Mouse (Mus musculus) heart, embryonic 15.5 days (tissue): ENCODE measurements around the gene Hoxb7. TPM values are rescaled to one million over a fixed set of nuclear protein-coding genes. Genes with fewer than 3 reads are reported as not detected.

Experiments
- ATAC-seq: fragments of 200-750 bp; cut with Nextera tagmentation; replicated peaks from 2 replicates; pipeline ENCODE4 v1.8.0; 2017; ENCODE audit warnings: low read depth, moderate TSS enrichment; ENCODE audit not compliant: insufficient number of reproducible peaks, insufficient read depth, low FRiP score
- H3K27ac ChIP-seq: fragments of 300-500 bp; sonication (generic); 2 replicates; pipeline ENCODE4 v1.5.1; 2015; ENCODE audit warnings: mild to moderate bottlenecking, inconsistent platforms
- H3K27me3 ChIP-seq: fragments of 300-500 bp; sonication (generic); 2 replicates; pipeline ENCODE4 v1.6.1; 2015; ENCODE audit warnings: inconsistent platforms
- H3K36me3 ChIP-seq: fragments of 300-500 bp; sonication (generic); 2 replicates; pipeline ENCODE4 v1.6.1; 2015; ENCODE audit warnings: mild to moderate bottlenecking, inconsistent platforms
- H3K4me1 ChIP-seq: fragments of 300-500 bp; sonication (generic); replicated peaks from 2 replicates; pipeline ENCODE4 v1.6.1; 2015; ENCODE audit warnings: inconsistent platforms
- H3K4me2 ChIP-seq: fragments of 300-500 bp; sonication (generic); 2 replicates; pipeline ENCODE4 v1.6.1; 2015; ENCODE audit warnings: inconsistent platforms, mild to moderate bottlenecking, moderate library complexity
- H3K4me3 ChIP-seq: fragments of 300-500 bp; sonication (generic); 2 replicates; pipeline ENCODE4 v1.5.1; 2015; ENCODE audit warnings: mild to moderate bottlenecking, inconsistent platforms
- H3K9ac ChIP-seq: fragments of 300-500 bp; sonication (generic); 2 replicates; pipeline ENCODE4 v1.6.1; 2015; ENCODE audit warnings: mild to moderate bottlenecking, inconsistent platforms
- H3K9me3 ChIP-seq: fragments of 300-500 bp; sonication (generic); replicated peaks from 2 replicates; pipeline ENCODE4 v1.6.1; 2016; ENCODE audit warnings: inconsistent platforms
- WGBS: fragments of 180-500 bp; shearing (Covaris S2); methylation state at CpG from one replicate; pipeline ENCODE4 v1.1.7; 2015; ENCODE audit warnings: mixed read lengths; 5-methylcytosine and 5-hydroxymethylcytosine counted together
- microRNA counts: library from miRNA; unstranded; fragments of <30 nt; microRNA quantifications from one replicate; lab custom pipeline; 2016
- microRNA-seq: library from miRNA; unstranded; fragments of <30 nt; microRNA quantifications from one replicate; pipeline ENCODE4, GENCODE M21; 2016
- polyA plus RNA-seq: library from polyadenylated mRNA; unstranded; fragments of >200 nt; fragmentation: Nextera tagmentation; extraction: Ambion mirVana; gene quantifications from 2 replicates; pipeline ENCODE4 v1.2.1, GENCODE M21; 2015

Gene Hoxb7
- polyA plus RNA-seq, 1 experiment from 2014 or later, result 0.25 TPM

GRCm38 (mm10) chr11:96333241-96334001, 47.0 kb downstream of the Hoxb7 start:
- Histone ChIP-seq H3K36me3 (no peaks in the 10 kb centered on the region), H3K27ac (peak overlapping the region; percentile 58), H3K4me2 (peak overlapping the region; percentile 52), H3K4me1 (peaks cover 6% of the 10 kb centered on the region; the same call in 1 of the 2 replicates), H3K27me3 (peaks cover 100% of the 10 kb centered on the region), H3K9me3 (no peaks in the 10 kb centered on the region), H3K9ac (peak overlapping the region; percentile 40; the same call in 1 of the 2 replicates), H3K4me3 (peak overlapping the region; percentile 43)
- WGBS, result 19% methylated on average over 17 of the region's 17 CpGs
- ATAC-seq, result no peak

- peak overlapping the region; percentile 43; the same call in 1 of the 2 replicates for H3K4me3 ChIP-seq
- ATAC-seq, result no peak
- H3K4me1 ChIP-seq, result peaks cover 6% of the 10 kb centered on the region; the same call in 1 of the 2 replicates
- peak overlapping the region; percentile 40; the same call in 1 of the 2 replicates for H3K9ac ChIP-seq
- no peaks in the 10 kb centered on the region for H3K36me3 ChIP-seq
- H3K27me3 ChIP-seq, result peaks cover 100% of the 10 kb centered on the region
- 31% methylated on average over 2 of the region's 2 CpGs for WGBS
- H3K9me3 ChIP-seq, result no peaks in the 10 kb centered on the region
- peak overlapping the region; percentile 58 for H3K27ac ChIP-seq
- peak overlapping the region; percentile 52; the same call in 1 of the 2 replicates for H3K4me2 ChIP-seq
Observed at GRCm38 (mm10) chr11:96334002-96334364, 47.6 kb downstream of the Hoxb7 start.

- H3K27me3 ChIP-seq, result peaks cover 100% of the 10 kb centered on the region
- no peak overlapping the region for H3K27ac ChIP-seq
- no peak overlapping the region for H3K4me2 ChIP-seq
Observed at GRCm38 (mm10) chr11:96334998-96335397, 48.6 kb downstream of the Hoxb7 start.

GRCm38 (mm10) chr11:96336597-96336996, 50.2 kb downstream of the Hoxb7 start:
- Histone ChIP-seq H3K4me2 (no peak overlapping the region), H3K27me3 (peaks cover 96% of the 10 kb centered on the region), H3K27ac (no peak overlapping the region), H3K4me1 (peaks cover 12% of the 10 kb centered on the region; the same call in 1 of the 2 replicates), H3K9ac (no peak overlapping the region), H3K4me3 (no peak overlapping the region), H3K9me3 (no peaks in the 10 kb centered on the region), H3K36me3 (no peaks in the 10 kb centered on the region)
- ATAC-seq, result no peak
- 22% methylated on average over 2 of the region's 2 CpGs for WGBS

More at GRCm38 (mm10) chr11:96334998-96335397, 48.6 kb downstream of the Hoxb7 start:
- Histone ChIP-seq H3K36me3 (no peaks in the 10 kb centered on the region), H3K4me3 (no peak overlapping the region), H3K9me3 (no peaks in the 10 kb centered on the region), H3K9ac (no peak overlapping the region), H3K4me1 (peaks cover 6% of the 10 kb centered on the region; the same call in 1 of the 2 replicates)
- ATAC-seq, result no peak
- 61% methylated on average over 3 of the region's 3 CpGs for WGBS

GRCm38 (mm10) chr11:96337026-96337425, 50.6 kb downstream of the Hoxb7 start:
- H3K27me3 ChIP-seq, result peaks cover 96% of the 10 kb centered on the region
- no peak overlapping the region for H3K4me3 ChIP-seq
- no peak overlapping the region for H3K27ac ChIP-seq
- H3K36me3 ChIP-seq, result no peaks in the 10 kb centered on the region
- WGBS, result 20% methylated on average over 6 of the region's 6 CpGs
- H3K4me1 ChIP-seq, result peaks cover 15% of the 10 kb centered on the region
- no peaks in the 10 kb centered on the region for H3K9me3 ChIP-seq
- H3K4me2 ChIP-seq, result no peak overlapping the region
- no peak for ATAC-seq
- H3K9ac ChIP-seq, result no peak overlapping the region

GRCm38 (mm10) chr11:96338957-96339855, 52.8 kb downstream of the Hoxb7 start:
- Histone ChIP-seq H3K4me3 (no peak overlapping the region), H3K9me3 (no peaks in the 10 kb centered on the region), H3K4me2 (peak overlapping the region; percentile 9; the same call in 1 of the 2 replicates), H3K4me1 (peaks cover 14% of the 10 kb centered on the region), H3K27ac (peak overlapping the region; percentile 60; the same call in 1 of the 2 replicates), H3K9ac (no peak overlapping the region), H3K36me3 (no peaks in the 10 kb centered on the region), H3K27me3 (peaks cover 96% of the 10 kb centered on the region)
- ATAC-seq, result no peak
- 42% methylated on average over 7 of the region's 7 CpGs for WGBS

MicroRNA genes within 50 kb of the gene (microRNA counts, 519-probe panel; counts per million panel counts)
- microRNA mmu-miR-10a (lab: Ali Mortazavi, UCI) (2,589 counts per million, percentile 57 among the panel's probes with 10 or more counts), microRNA mmu-miR-196a (lab: Ali Mortazavi, UCI) (1,076 counts per million, percentile 4 among the panel's probes with 10 or more counts)

Small RNAs within 50 kb of the gene (microRNA-seq; reads per million reads assigned to microRNA genes)
- gene Mir10a (6,682 reads per million, percentile 93 among the genes with 10 or more reads in this experiment), gene Mir196a-1 (not detected)

Other genes starting within 250 kb of the Hoxb7 start
- gene Ube2z, start 221.2 kb upstream of the Hoxb7 start, polyA plus RNA-seq, result 25.6 and 35.2 TPM in 2 replicates
- gene Atp5g1, start 211.0 kb upstream of the Hoxb7 start, polyA plus RNA-seq, result 1,708 and 1,946 TPM in 2 replicates
- not detected in 2 replicates for gene Calcoco2, start 174.7 kb upstream of the Hoxb7 start, polyA plus RNA-seq
- gene Ttll6, start 152.8 kb upstream of the Hoxb7 start, polyA plus RNA-seq, result 0.05 and 0.18 TPM in 2 replicates
- not detected in 2 replicates for gene Hoxb13, start 92.3 kb upstream of the Hoxb7 start, polyA plus RNA-seq
- 0.06 TPM in 1 of 2 replicates, not detected in the other for gene Hoxb9, start 15.2 kb upstream of the Hoxb7 start, polyA plus RNA-seq
- gene Hoxb8, start 4.7 kb upstream of the Hoxb7 start, polyA plus RNA-seq, result 0.08 TPM in 1 of 2 replicates, not detected in the other
- 0.49 and 1.2 TPM in 2 replicates for gene Hoxb6, start 5.9 kb downstream of the Hoxb7 start, polyA plus RNA-seq
- gene Hoxb5, start 16.7 kb downstream of the Hoxb7 start, polyA plus RNA-seq, result 1.4 and 3.3 TPM in 2 replicates
- gene Hoxb4, start 31.6 kb downstream of the Hoxb7 start, polyA plus RNA-seq, result 0.31 and 0.70 TPM in 2 replicates
- 0.71 and 0.98 TPM in 2 replicates for gene Hoxb3, start 36.7 kb downstream of the Hoxb7 start, polyA plus RNA-seq
- 3.7 and 6.8 TPM in 2 replicates for gene Hoxb2, start 63.9 kb downstream of the Hoxb7 start, polyA plus RNA-seq
- gene Hoxb1, start 79.1 kb downstream of the Hoxb7 start, polyA plus RNA-seq, result not detected in 2 replicates
- 0.91 and 10.4 TPM in 2 replicates for gene Skap1, start 178.0 kb downstream of the Hoxb7 start, polyA plus RNA-seq